Mouse (Mus musculus) intestine, embryonic 16.5 days (tissue): ENCODE measurements around the gene Golt1a. TPM values are rescaled to one million over a fixed set of nuclear protein-coding genes. Genes with fewer than 3 reads are reported as not detected.
A peak's percentile ranks its signal among the peaks of the same experiment; 100 is the strongest.

Source experiments
- ATAC-seq: fragments of 200-750 bp; cut with Nextera tagmentation; 2 replicates; pipeline ENCODE4 v1.8.0; 2017; ENCODE audit warnings: moderate TSS enrichment, moderate library complexity
- H3K27ac ChIP-seq: fragments of 300-500 bp; sonication (generic); 2 replicates; pipeline ENCODE4 v1.5.1; 2014; ENCODE audit warnings: mild to moderate bottlenecking, low read length
- H3K27me3 ChIP-seq: fragments of 300-500 bp; sonication (generic); replicated peaks from 2 replicates; pipeline ENCODE4 v1.6.1; 2014; ENCODE audit warnings: low read length, control low read depth, mixed read lengths; ENCODE audit not compliant: control insufficient read depth, insufficient read depth
- H3K36me3 ChIP-seq: fragments of 300-500 bp; sonication (generic); 2 replicates; pipeline ENCODE4 v1.6.1; 2014; ENCODE audit warnings: low read length, control low read depth; ENCODE audit not compliant: control insufficient read depth, insufficient read depth
- H3K4me1 ChIP-seq: fragments of 300-500 bp; sonication (generic); 2 replicates; pipeline ENCODE4 v1.6.1; 2014; ENCODE audit warnings: low read length, control low read depth, mixed read lengths; ENCODE audit not compliant: control insufficient read depth, insufficient read depth
- H3K4me2 ChIP-seq: fragments of 300-500 bp; sonication (generic); 2 replicates; pipeline ENCODE4 v1.6.1; 2014; ENCODE audit warnings: low read depth, low read length, control low read depth
- H3K4me3 ChIP-seq: fragments of 300-500 bp; sonication (generic); 2 replicates; pipeline ENCODE4 v1.5.1; 2014; ENCODE audit warnings: mild to moderate bottlenecking, low read length
- H3K9ac ChIP-seq: fragments of 300-500 bp; sonication (generic); 2 replicates; pipeline ENCODE4 v1.6.1; 2014; ENCODE audit warnings: low read depth, low read length
- H3K9me3 ChIP-seq: fragments of 300-500 bp; sonication (generic); 2 replicates; pipeline ENCODE4 v1.6.1; 2016; ENCODE audit warnings: low read length, control low read depth; ENCODE audit not compliant: control insufficient read depth
- WGBS: fragments of 180-500 bp; shearing (Covaris S2); extraction: QIAGEN DNeasy Blood & Tissue Kit; methylation state at CpG from one replicate; pipeline ENCODE4 v1.1.7; 2014; 5-methylcytosine and 5-hydroxymethylcytosine counted together
- polyA plus RNA-seq: library from polyadenylated mRNA; unstranded; fragments of >200 nt; fragmentation: Nextera tagmentation; extraction: Ambion mirVana; gene quantifications from 2 replicates; pipeline ENCODE4 v1.2.1, GENCODE M21; 2015

Gene Golt1a
- polyA plus RNA-seq, 1 experiment from 2014 or later, result 34.8 TPM

GRCm38 (mm10) chr1:133364022-133364630 is 54.5 kb downstream of the Golt1a start:
- Histone ChIP-seq H3K4me3 (peak overlapping the region; percentile 65), H3K9me3 (no peaks in the 10 kb centered on the region), H3K4me2 (peak overlapping the region; percentile 92), H3K27ac (no peak overlapping the region), H3K4me1 (peaks cover 32% of the 10 kb centered on the region), H3K9ac (peak overlapping the region; percentile 72), H3K27me3 (peaks cover 5% of the 10 kb centered on the region), H3K36me3 (no peaks in the 10 kb centered on the region)
- WGBS, result 4% methylated on average over 27 of the region's 27 CpGs
- peak; percentile 18; the same call in 1 of the 2 replicates for ATAC-seq

DNA sequence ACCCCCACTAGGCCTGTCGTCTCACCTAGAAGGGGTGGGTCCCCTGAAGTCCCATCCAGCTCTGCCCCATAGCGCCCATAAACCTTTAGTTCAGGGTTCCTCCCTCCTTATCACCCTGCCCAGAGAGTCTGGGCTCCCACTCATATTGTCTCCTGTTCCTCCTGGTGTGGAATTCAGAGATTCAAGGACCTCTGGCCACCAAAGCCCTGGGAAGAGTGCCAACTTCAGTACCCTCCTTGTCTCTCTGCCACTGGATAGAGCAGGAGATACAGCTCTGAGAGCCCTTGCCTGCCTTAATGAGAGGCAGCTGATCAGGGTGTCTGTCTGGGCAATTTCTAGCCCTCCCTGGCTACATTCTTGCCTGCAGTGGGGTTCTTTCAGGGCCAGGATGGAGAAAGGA is 55.3 kb downstream of the Golt1a start:
- H3K36me3 ChIP-seq, result no peaks in the 10 kb centered on the region
- H3K4me2 ChIP-seq, result no peak overlapping the region
- no peak overlapping the region for H3K4me3 ChIP-seq
- no peak overlapping the region for H3K9ac ChIP-seq
- 56% methylated on average over 2 of the region's 2 CpGs for WGBS
- H3K27me3 ChIP-seq, result peaks cover 5% of the 10 kb centered on the region
- ATAC-seq, result no peak
- H3K9me3 ChIP-seq, result no peaks in the 10 kb centered on the region
- H3K4me1 ChIP-seq, result peaks cover 32% of the 10 kb centered on the region
- no peak overlapping the region for H3K27ac ChIP-seq

GRCm38 (mm10) chr1:133366951-133367605 is 57.5 kb downstream of the Golt1a start:
- WGBS, result 52% methylated on average over 10 of the region's 10 CpGs
- Histone ChIP-seq H3K4me3 (no peak overlapping the region), H3K4me1 (peaks cover 33% of the 10 kb centered on the region), H3K4me2 (no peak overlapping the region), H3K9me3 (no peaks in the 10 kb centered on the region), H3K27me3 (peaks cover 5% of the 10 kb centered on the region), H3K27ac (no peak overlapping the region), H3K36me3 (no peaks in the 10 kb centered on the region), H3K9ac (no peak overlapping the region)
- ATAC-seq, result no peak

GRCm38 (mm10) chr1:133367606-133368488 is 58.2 kb downstream of the Golt1a start:
- Histone ChIP-seq H3K4me3 (no peak overlapping the region), H3K27me3 (peaks cover 5% of the 10 kb centered on the region), H3K27ac (no peak overlapping the region), H3K9me3 (no peaks in the 10 kb centered on the region), H3K4me2 (no peak overlapping the region), H3K9ac (peak overlapping the region; percentile 25; the same call in 1 of the 2 replicates), H3K36me3 (no peaks in the 10 kb centered on the region), H3K4me1 (peaks cover 36% of the 10 kb centered on the region)
- ATAC-seq, result no peak
- 15% methylated on average over 11 of the region's 11 CpGs for WGBS

GRCm38 (mm10) chr1:133368644-133369043 is 59.0 kb downstream of the Golt1a start:
- no peak overlapping the region for H3K4me3 ChIP-seq
- H3K27me3 ChIP-seq, result peaks cover 5% of the 10 kb centered on the region
- H3K36me3 ChIP-seq, result no peaks in the 10 kb centered on the region
- no peak overlapping the region for H3K4me2 ChIP-seq
- no peak for ATAC-seq
- no peak overlapping the region for H3K9ac ChIP-seq
- peaks cover 32% of the 10 kb centered on the region for H3K4me1 ChIP-seq
- no peak overlapping the region for H3K27ac ChIP-seq
- 74% methylated on average over 10 of the region's 10 CpGs for WGBS
- no peaks in the 10 kb centered on the region for H3K9me3 ChIP-seq

DNA sequence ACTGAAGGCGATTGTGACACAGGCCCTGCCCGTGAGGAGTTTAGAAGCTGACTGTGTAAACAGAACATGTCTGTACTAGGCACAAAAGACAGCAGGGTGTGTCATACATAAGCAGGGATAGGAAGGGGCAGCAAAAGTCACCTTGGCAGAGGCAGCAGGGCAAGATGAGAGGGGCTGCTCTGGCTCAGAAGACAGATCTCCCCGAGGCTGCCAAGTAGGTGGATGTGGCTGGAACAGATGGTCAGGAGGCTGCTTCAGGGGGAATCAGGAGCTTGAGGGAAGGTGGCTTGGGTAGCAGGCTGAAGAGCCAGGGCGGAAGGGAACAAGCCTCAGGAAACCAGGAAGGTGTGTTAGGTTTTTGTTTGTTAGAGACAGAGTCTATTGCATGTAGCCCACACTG is 60.8 kb downstream of the Golt1a start:
- no peak overlapping the region for H3K4me3 ChIP-seq
- H3K4me2 ChIP-seq, result no peak overlapping the region
- peaks cover 22% of the 10 kb centered on the region for H3K4me1 ChIP-seq
- no peak overlapping the region for H3K27ac ChIP-seq
- 54% methylated on average over 4 of the region's 4 CpGs for WGBS
- H3K27me3 ChIP-seq, result no peaks in the 10 kb centered on the region
- H3K36me3 ChIP-seq, result no peaks in the 10 kb centered on the region
- no peaks in the 10 kb centered on the region for H3K9me3 ChIP-seq
- no peak overlapping the region for H3K9ac ChIP-seq
- ATAC-seq, result peak; percentile 6; the same call in 1 of the 2 replicates

GRCm38 (mm10) chr1:133371431-133371830 is 61.8 kb downstream of the Golt1a start:
- no peak for ATAC-seq
- H3K9ac ChIP-seq, result no peak overlapping the region
- H3K4me2 ChIP-seq, result no peak overlapping the region
- no peaks in the 10 kb centered on the region for H3K9me3 ChIP-seq
- H3K27ac ChIP-seq, result no peak overlapping the region
- H3K4me1 ChIP-seq, result peaks cover 30% of the 10 kb centered on the region
- no peaks in the 10 kb centered on the region for H3K27me3 ChIP-seq
- H3K4me3 ChIP-seq, result no peak overlapping the region
- H3K36me3 ChIP-seq, result no peaks in the 10 kb centered on the region
- 77% methylated on average over 6 of the region's 6 CpGs for WGBS

DNA sequence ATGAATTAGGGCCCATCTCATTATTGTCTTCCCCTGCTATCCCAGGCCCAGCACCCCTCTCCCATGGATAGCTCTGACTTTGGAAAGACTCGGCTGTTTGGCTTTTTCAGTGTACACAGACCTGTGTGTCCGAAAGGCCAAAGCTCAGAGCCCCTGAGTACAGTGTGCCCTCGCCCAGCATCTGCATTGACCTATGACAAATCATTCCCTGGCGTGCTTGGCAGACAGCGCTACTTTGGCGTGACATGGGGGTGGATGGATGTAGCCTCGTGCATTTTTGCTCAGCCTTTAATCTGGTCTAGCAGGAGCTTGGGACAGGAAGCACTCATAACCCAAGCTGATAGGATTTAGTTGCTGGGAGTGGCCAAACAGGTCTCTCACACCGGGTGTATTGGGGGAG is 62.5 kb downstream of the Golt1a start:
- no peaks in the 10 kb centered on the region for H3K27me3 ChIP-seq
- 55% methylated on average over 8 of the region's 8 CpGs for WGBS
- H3K4me2 ChIP-seq, result no peak overlapping the region
- no peak for ATAC-seq
- no peak overlapping the region for H3K9ac ChIP-seq
- H3K27ac ChIP-seq, result no peak overlapping the region
- no peaks in the 10 kb centered on the region for H3K36me3 ChIP-seq
- no peaks in the 10 kb centered on the region for H3K9me3 ChIP-seq
- peaks cover 28% of the 10 kb centered on the region for H3K4me1 ChIP-seq
- H3K4me3 ChIP-seq, result no peak overlapping the region
